Mouse (Mus musculus): Measurements from ENCODE around the gene Daam1. TPM values are rescaled to one million over a fixed set of nuclear protein-coding genes. Genes with fewer than 3 reads are reported as not detected.

Daam1 gene
- polyA plus RNA-seq, 2 experiments, result 10.5 to 13.3 TPM

DNA sequence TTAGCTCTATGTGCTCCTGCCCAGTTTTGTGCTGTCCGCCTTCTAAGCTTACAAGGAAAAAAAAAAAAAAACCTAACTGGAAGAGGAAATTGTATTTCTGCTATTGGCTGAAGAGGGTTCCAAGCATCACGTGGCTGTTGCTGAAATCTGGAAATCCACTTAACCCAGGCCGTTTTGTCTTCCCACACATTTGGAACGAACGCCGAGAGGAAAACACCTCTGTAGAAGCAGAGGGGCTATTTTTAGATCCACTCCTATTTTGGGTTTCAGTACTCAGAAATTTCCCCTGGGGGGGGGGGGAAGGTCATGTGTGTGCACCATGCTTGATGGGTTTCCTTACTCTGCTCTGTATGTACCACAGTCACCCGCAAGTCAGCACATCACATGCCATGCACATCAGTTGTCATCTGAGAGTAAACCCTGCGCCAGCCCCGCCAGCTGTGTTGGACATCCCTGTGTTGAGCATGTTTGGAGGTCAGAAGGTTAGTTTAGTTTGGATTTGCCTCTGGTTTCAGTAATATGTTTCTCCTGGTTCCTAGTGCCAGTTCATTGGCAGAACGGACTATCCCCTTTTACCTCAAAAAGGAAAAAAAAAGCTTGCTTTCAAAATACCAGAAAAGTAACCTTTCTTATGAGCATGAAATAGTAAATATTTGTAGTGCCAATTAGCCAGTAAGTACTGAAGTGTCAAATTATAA is 33.1 kb downstream of the Daam1 start:
- H3K4me1 ChIP-seq (replicated peaks; ENCODE audit: control insufficient read depth in 2 of 2, insufficient read depth in 2 of 2, low read length in 1 of 2), result no peaks in the 10 kb centered on the region; a peak in 1 of 4 replicates
- H3K9me3 ChIP-seq (ENCODE audit: control insufficient read depth, low read length), result no peaks in the 10 kb centered on the region
- H3K4me3 ChIP-seq (ENCODE audit: insufficient read depth in 1 of 2, low read depth in 2 of 2, low read length in 2 of 2), result no peak overlapping the region
- 61% methylated on average over 10 of the region's 10 CpGs for WGBS (ENCODE audit: insufficient replicate concordance)
- no peaks in the 10 kb centered on the region for H3K27me3 ChIP-seq (ENCODE audit: control insufficient read depth, insufficient read depth, low read length)
- no peak overlapping the region for H3K9ac ChIP-seq (replicated peaks)
- H3K27ac ChIP-seq, result no peak overlapping the region
- peaks cover 6% of the 10 kb centered on the region; the same call in 1 of the 2 replicates for H3K36me3 ChIP-seq (replicated peaks; ENCODE audit: control insufficient read depth, insufficient read depth, low read depth)
- DNase-seq (ENCODE audit: low read depth in 3 of 3, low spot score in 3 of 3), result no peak
- H3K4me2 ChIP-seq (ENCODE audit: low read depth), result no peak overlapping the region
- no peak for ATAC-seq (ENCODE audit: insufficient read depth)
- TF ChIP-seq CTCF (IDR thresholded peaks at IDR 0.05; ENCODE audit: low read depth) (no peak), EP300 (IDR thresholded peaks at IDR 0.05; ENCODE audit: low read depth) (no peak)

DNA sequence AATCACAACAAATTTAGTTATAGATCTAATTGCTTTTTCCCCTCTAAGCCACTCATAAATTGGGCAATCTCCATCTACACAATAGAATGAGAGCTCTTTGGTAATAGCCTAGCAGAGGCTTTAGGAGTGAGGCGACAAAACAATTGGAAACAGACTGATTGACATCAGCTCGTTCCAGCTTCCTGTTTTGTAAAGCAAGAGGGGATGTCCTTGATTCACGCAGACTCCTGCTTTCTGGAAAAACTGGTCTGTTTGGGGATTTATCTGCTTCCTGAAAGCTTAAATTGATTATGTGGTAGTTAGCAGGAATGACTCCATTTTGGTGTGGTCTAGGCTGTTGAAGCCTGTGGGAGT is 33.6 kb downstream of the Daam1 start:
- Histone ChIP-seq H3K9me3 (ENCODE audit: control insufficient read depth, low read length) (no peaks in the 10 kb centered on the region), H3K36me3 (replicated peaks; ENCODE audit: control insufficient read depth, insufficient read depth, low read depth) (peaks cover 5% of the 10 kb centered on the region; the same call in 1 of the 2 replicates), H3K9ac (replicated peaks) (no peak overlapping the region), H3K27ac (no peak overlapping the region), H3K4me1 (replicated peaks; ENCODE audit: control insufficient read depth in 2 of 2, insufficient read depth in 2 of 2, low read length in 1 of 2) (peaks cover 0 to under 1% of the 10 kb centered on the region in 2 experiments; a peak in 1 of 4 replicates), H3K4me2 (ENCODE audit: low read depth) (no peak overlapping the region), H3K27me3 (ENCODE audit: control insufficient read depth, insufficient read depth, low read length) (no peaks in the 10 kb centered on the region), H3K4me3 (ENCODE audit: insufficient read depth in 1 of 2, low read depth in 2 of 2, low read length in 2 of 2) (no peak overlapping the region)
- 28% methylated on average over 3 of the region's 3 CpGs for WGBS (ENCODE audit: insufficient replicate concordance)
- no peak for DNase-seq (ENCODE audit: low read depth in 3 of 3, low spot score in 3 of 3)
- no peak for ATAC-seq (ENCODE audit: insufficient read depth)
- no peak for TF ChIP-seq EP300 (IDR thresholded peaks at IDR 0.05; ENCODE audit: low read depth)

DNA sequence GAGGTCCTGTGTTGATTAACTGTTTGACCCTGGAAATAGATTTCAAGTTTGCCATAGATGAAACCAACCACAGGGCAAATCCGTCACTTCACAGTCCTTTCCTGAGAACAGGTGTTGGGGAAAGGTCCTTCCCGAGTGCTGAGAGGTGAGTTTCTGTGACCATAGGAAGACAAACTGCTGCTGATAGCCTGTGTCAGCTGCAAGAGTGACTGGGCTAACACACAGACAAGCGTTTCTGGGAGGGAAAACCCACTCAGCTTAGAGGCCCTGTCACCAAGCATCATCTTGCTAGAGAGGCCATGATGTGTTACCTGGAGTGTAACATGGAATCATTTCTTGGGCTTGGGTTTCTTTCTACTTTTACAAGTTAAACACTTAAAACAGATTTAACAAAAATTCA is 35.1 kb downstream of the Daam1 start:
- no peak overlapping the region for H3K4me2 ChIP-seq (ENCODE audit: low read depth)
- no peak for DNase-seq (ENCODE audit: low read depth in 3 of 3, low spot score in 3 of 3)
- H3K4me3 ChIP-seq (ENCODE audit: insufficient read depth in 1 of 2, low read depth in 2 of 2, low read length in 2 of 2), result no peak overlapping the region
- H3K9ac ChIP-seq (replicated peaks), result no peak overlapping the region
- peaks cover 0 to 10% of the 10 kb centered on the region in 2 experiments; a peak in 3 of 4 replicates for H3K4me1 ChIP-seq (replicated peaks; ENCODE audit: control insufficient read depth in 2 of 2, insufficient read depth in 2 of 2, low read length in 1 of 2)
- no peaks in the 10 kb centered on the region for H3K36me3 ChIP-seq (replicated peaks; ENCODE audit: control insufficient read depth, insufficient read depth, low read depth)
- no peak for ATAC-seq (ENCODE audit: insufficient read depth)
- 62% methylated on average over 3 of the region's 3 CpGs for WGBS (ENCODE audit: insufficient replicate concordance)
- no peaks in the 10 kb centered on the region for H3K27me3 ChIP-seq (ENCODE audit: control insufficient read depth, insufficient read depth, low read length)
- H3K9me3 ChIP-seq (ENCODE audit: control insufficient read depth, low read length), result no peaks in the 10 kb centered on the region
- no peak overlapping the region for H3K27ac ChIP-seq
- no peak for TF ChIP-seq EP300 (IDR thresholded peaks at IDR 0.05; ENCODE audit: low read depth)
- no peak for TF ChIP-seq CTCF (IDR thresholded peaks at IDR 0.05; ENCODE audit: low read depth)

DNA sequence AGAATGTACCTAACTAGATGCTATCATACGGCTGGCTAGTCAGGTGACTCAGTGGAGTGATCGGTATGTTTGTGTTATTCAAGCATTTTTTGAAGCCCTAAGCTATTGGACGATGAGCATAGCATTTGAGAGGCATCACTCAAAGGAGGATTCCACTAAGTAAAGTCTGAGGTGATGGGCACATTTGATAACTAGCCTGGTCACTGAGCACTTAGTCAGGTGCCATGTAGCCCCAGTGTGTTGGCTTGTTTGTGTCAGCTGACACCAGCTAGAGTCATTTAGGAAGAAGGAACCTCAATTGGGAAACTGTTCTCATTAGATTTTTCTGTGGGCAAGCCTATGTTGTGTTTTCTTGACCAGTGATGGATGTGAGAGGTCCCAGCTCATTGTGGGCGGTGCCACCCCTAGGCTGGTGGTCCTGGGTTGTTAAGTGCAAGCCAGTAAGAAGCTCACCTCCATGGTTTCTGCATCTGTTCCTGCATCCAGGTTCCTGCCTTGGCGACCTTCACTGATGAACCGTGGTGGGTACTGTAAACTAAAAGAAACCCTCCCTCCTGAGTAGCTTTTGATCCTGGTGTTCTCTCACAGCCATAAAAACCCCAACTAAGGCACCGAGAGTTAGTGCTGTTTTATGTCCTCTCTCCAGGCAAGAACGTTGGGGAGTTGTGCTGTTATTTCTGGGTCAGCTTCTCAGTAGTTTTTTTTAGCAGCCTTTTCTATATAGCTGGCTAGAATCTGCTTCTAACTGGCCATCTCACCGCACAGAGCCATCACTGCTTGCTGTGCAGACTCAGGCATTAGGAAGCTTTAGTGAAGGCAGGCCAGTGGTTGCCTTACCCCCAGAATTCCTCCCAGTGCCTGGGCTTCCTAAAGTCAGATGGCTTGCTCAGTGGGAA is 36.7 kb downstream of the Daam1 start:
- DNase-seq (ENCODE audit: low read depth in 3 of 3, low spot score in 3 of 3), result no peak
- Histone ChIP-seq H3K36me3 (replicated peaks; ENCODE audit: control insufficient read depth, insufficient read depth, low read depth) (no peaks in the 10 kb centered on the region), H3K4me1 (replicated peaks; ENCODE audit: control insufficient read depth in 2 of 2, insufficient read depth in 2 of 2, low read length in 1 of 2) (peaks cover 6 to 21% of the 10 kb centered on the region in 2 experiments), H3K27me3 (ENCODE audit: control insufficient read depth, insufficient read depth, low read length) (no peaks in the 10 kb centered on the region), H3K4me2 (ENCODE audit: low read depth) (no peak overlapping the region), H3K9me3 (ENCODE audit: control insufficient read depth, low read length) (no peaks in the 10 kb centered on the region), H3K9ac (replicated peaks) (no peak overlapping the region), H3K27ac (no peak overlapping the region), H3K4me3 (ENCODE audit: insufficient read depth in 1 of 2, low read depth in 2 of 2, low read length in 2 of 2) (no peak overlapping the region)
- WGBS (ENCODE audit: insufficient replicate concordance), result 75% methylated on average over 9 of the region's 9 CpGs
- no peak for ATAC-seq (ENCODE audit: insufficient read depth)
- TF ChIP-seq CTCF (IDR thresholded peaks at IDR 0.05; ENCODE audit: low read depth), result no peak

GRCm38 (mm10) chr12:71870644-71871043 is 39.8 kb downstream of the Daam1 start:
- peaks cover 6 to 22% of the 10 kb centered on the region in 2 experiments for H3K4me1 ChIP-seq (replicated peaks; ENCODE audit: control insufficient read depth in 2 of 2, insufficient read depth in 2 of 2, low read length in 1 of 2)
- H3K9ac ChIP-seq (replicated peaks), result no peak overlapping the region
- ATAC-seq (ENCODE audit: insufficient read depth) (no peak), DNase-seq (ENCODE audit: low read depth in 3 of 3, low spot score in 3 of 3) (no peak)
- H3K27me3 ChIP-seq (ENCODE audit: control insufficient read depth, insufficient read depth, low read length), result no peaks in the 10 kb centered on the region
- no peak overlapping the region for H3K4me3 ChIP-seq (ENCODE audit: insufficient read depth in 1 of 2, low read depth in 2 of 2, low read length in 2 of 2)
- H3K4me2 ChIP-seq (ENCODE audit: low read depth), result no peak overlapping the region
- no peak overlapping the region for H3K27ac ChIP-seq
- 80% methylated on average over 6 of the region's 6 CpGs for WGBS (ENCODE audit: insufficient replicate concordance)
- TF ChIP-seq CTCF (IDR thresholded peaks at IDR 0.05; ENCODE audit: low read depth) (no peak), EP300 (IDR thresholded peaks at IDR 0.05; ENCODE audit: low read depth) (no peak)
- no peaks in the 10 kb centered on the region for H3K9me3 ChIP-seq (ENCODE audit: control insufficient read depth, low read length)
- H3K36me3 ChIP-seq (replicated peaks; ENCODE audit: control insufficient read depth, insufficient read depth, low read depth), result no peaks in the 10 kb centered on the region

Data from liver, embryonic 14.5 days (tissue).